Mouse (Mus musculus) olfactory bulb, adult 2 months (tissue): ENCODE data around the gene Ttll3. TPM values are rescaled to one million over a fixed set of nuclear protein-coding genes. Genes with fewer than 3 reads are reported as not detected.

Experiments
- H3K27ac ChIP-seq: fragments of 200-500 bp; 2 replicates; pipeline ENCODE4 v1.5.1; 2012; ENCODE audit warnings: low read depth, low read length; ENCODE audit not compliant: insufficient read depth
- H3K4me1 ChIP-seq: fragments of 200-500 bp; 2 replicates; pipeline ENCODE4 v1.6.1; 2012; ENCODE audit warnings: low read length; ENCODE audit not compliant: control insufficient read depth, insufficient read depth
- H3K4me3 ChIP-seq: fragments of 200-500 bp; 2 replicates; pipeline ENCODE4 v1.5.1; 2012; ENCODE audit warnings: mild to moderate bottlenecking, low read depth, low read length, moderate library complexity; ENCODE audit not compliant: insufficient read depth
- CTCF ChIP-seq: fragments of 200-500 bp; IDR thresholded peaks from 2 replicates; pipeline ENCODE4 v1.5.1; 2012; ENCODE audit warnings: low read depth, mild to moderate bottlenecking, low read length, moderate library complexity; ENCODE audit not compliant: insufficient read depth
- POLR2A ChIP-seq: fragments of 200-500 bp; IDR thresholded peaks from 2 replicates; pipeline ENCODE4 v1.6.1; 2012; ENCODE audit warnings: mild to moderate bottlenecking, low read depth, low read length, moderate library complexity; ENCODE audit not compliant: insufficient read depth
- WGBS: fragments of 180-500 bp; shearing (Covaris S2); methylation state at CpG from one replicate; pipeline ENCODE4 v1.1.7; 2018; 5-methylcytosine and 5-hydroxymethylcytosine counted together
- polyA plus RNA-seq: library from polyadenylated mRNA; stranded (reverse); fragments of >200 nt; gene quantifications from 2 replicates; pipeline ENCODE4 v1.2.4, GENCODE M21; 2012; ENCODE audit warnings: low replicate concordance; ENCODE audit not compliant: missing spikeins, insufficient read depth, insufficient read length

Gene Ttll3
- polyA plus RNA-seq, 1 experiment: not detected

GRCm38 (mm10) chr6:113437135-113437534 is 48.1 kb downstream of the Ttll3 start:
- Histone ChIP-seq H3K27ac (no peak overlapping the region), H3K4me3 (no peak overlapping the region), H3K4me1 (0 out of 2 replicates have a peak, but pooled peaks cover under 1% of the 10 kb centered on the region)
- TF ChIP-seq CTCF (no peak), POLR2A (no peak)
- WGBS: 82% methylated on average over 12 of the region's 12 CpGs

GRCm38 (mm10) chr6:113438721-113439430 is 49.8 kb downstream of the Ttll3 start:
- Histone ChIP-seq H3K27ac (no peak overlapping the region), H3K4me1 (peaks cover 4% of the 10 kb centered on the region; the same call in 1 of the 2 replicates), H3K4me3 (no peak overlapping the region)
- no peak for TF ChIP-seq POLR2A
- no peak for TF ChIP-seq CTCF
- 70% methylated on average over 12 of the region's 12 CpGs for WGBS

GRCm38 (mm10) chr6:113440686-113441085 is 51.6 kb downstream of the Ttll3 start:
- WGBS: 87% methylated on average over 3 of the region's 3 CpGs
- Histone ChIP-seq H3K27ac (no peak overlapping the region), H3K4me1 (peaks cover 4% of the 10 kb centered on the region; the same call in 1 of the 2 replicates), H3K4me3 (no peak overlapping the region)
- TF ChIP-seq POLR2A (no peak), CTCF (no peak)

GRCm38 (mm10) chr6:113441147-113441680 is 52.2 kb downstream of the Ttll3 start:
- Histone ChIP-seq H3K4me1 (peaks cover 4% of the 10 kb centered on the region; the same call in 1 of the 2 replicates), H3K4me3 (no peak overlapping the region), H3K27ac (no peak overlapping the region)
- 49% methylated on average over 7 of the region's 7 CpGs for WGBS
- no peak for TF ChIP-seq POLR2A
- TF ChIP-seq CTCF: no peak

- H3K4me3 ChIP-seq: peak overlapping the region; percentile 71
- H3K27ac ChIP-seq: 0 out of 2 replicates have a peak overlapping the region, but pooled peaks have one; percentile 16
- TF ChIP-seq POLR2A (no peak), CTCF (no peak)
- WGBS: 35% methylated on average over 9 of the region's 9 CpGs
- H3K4me1 ChIP-seq: peaks cover 4% of the 10 kb centered on the region; the same call in 1 of the 2 replicates
These were observed 53.0 kb downstream of the Ttll3 start for GRCm38 (mm10) chr6:113442087-113442441.

GRCm38 (mm10) chr6:113442442-113443090 is 53.5 kb downstream of the Ttll3 start, which contains the start of gene Jagn1:
Jagn1 (plus strand) TSS chr6:113442569.
- under 1% methylated on average over 45 of the region's 45 CpGs for WGBS
- 0 out of 2 replicates have a peak within 1 kb of the TSS, but pooled peaks have one; percentile 16 for H3K27ac ChIP-seq
- peak within 1 kb of the TSS; percentile 71 for H3K4me3 ChIP-seq
- peaks cover 4% of the 10 kb centered on the region; the same call in 1 of the 2 replicates for H3K4me1 ChIP-seq
- peak; percentile 46; the same call in 1 of the 2 replicates for TF ChIP-seq POLR2A
- no peak for TF ChIP-seq CTCF

GRCm38 (mm10) chr6:113443091-113443490 is 54.0 kb downstream of the Ttll3 start:
- Histone ChIP-seq H3K27ac (no peak overlapping the region), H3K4me3 (peak overlapping the region; percentile 71), H3K4me1 (peaks cover 4% of the 10 kb centered on the region; the same call in 1 of the 2 replicates)
- TF ChIP-seq CTCF (no peak), POLR2A (no peak)
- 45% methylated on average over 12 of the region's 12 CpGs for WGBS

- no peak overlapping the region for H3K4me3 ChIP-seq
- TF ChIP-seq POLR2A (no peak), CTCF (no peak)
- H3K4me1 ChIP-seq: peaks cover 4% of the 10 kb centered on the region; the same call in 1 of the 2 replicates
- 78% methylated on average over 8 of the region's 8 CpGs for WGBS
- H3K27ac ChIP-seq: no peak overlapping the region
These were observed 55.3 kb downstream of the Ttll3 start for GRCm38 (mm10) chr6:113444207-113444965.
